Mouse (Mus musculus) thymus, postnatal 10 days (tissue): ENCODE data around the gene 4930415L06Rik.

ENCODE experiments used
- DNase-seq, 2 experiments: peaks; one replicate each; pipeline ENCODE4 v3.0.0; 2021; ENCODE audit warnings: low spot score in 2 of 2

The 4930415L06Rik gene

GRCm38 (mm10) chrX:89932752-89933151 lies at the start of gene 4930415L06Rik:
4930415L06Rik (minus strand) TSS chrX:89932852.
- DNase-seq: no peak

GRCm38 (mm10) chrX:89978621-89979020 lies 46.0 kb upstream of the 4930415L06Rik start:
- DNase-seq: no peak

GRCm38 (mm10) chrX:89904871-89905270 lies 27.8 kb downstream of the 4930415L06Rik start:
- DNase-seq: no peak
